Mouse (Mus musculus) lung, postnatal 10 days (tissue): ENCODE measurements around the gene Acad12.
A peak's percentile ranks its signal among the peaks of the same experiment; 100 is the strongest.
"Not testable (repeated sequence)": the region's sequence is repeated elsewhere in the genome, so short reads cannot be mapped to it uniquely, and the experiment has no call there.

ENCODE experiments used
- DNase-seq: peaks from one replicate; pipeline ENCODE4 v3.0.0; 2021

Gene Acad12

GRCm38 (mm10) chr5:121609556-121610135 lies 9.1 kb downstream of the Acad12 start:
- not testable (repeated sequence) for DNase-seq

GRCm38 (mm10) chr5:121606151-121606550 lies 12.6 kb downstream of the Acad12 start:
- peak; percentile 89 for DNase-seq

- not testable (repeated sequence) for DNase-seq
Measured at GRCm38 (mm10) chr5:121603815-121604214, 14.9 kb downstream of the Acad12 start.

- peak; percentile 96 for DNase-seq
Measured at GRCm38 (mm10) chr5:121601547-121602299, 17.0 kb downstream of the Acad12 start.

- peak; percentile 59 for DNase-seq
Measured at GRCm38 (mm10) chr5:121598871-121599610, 19.7 kb downstream of the Acad12 start.

- no peak for DNase-seq
Measured at GRCm38 (mm10) chr5:121597991-121598537, 20.7 kb downstream of the Acad12 start.

GRCm38 (mm10) chr5:121597332-121597731 lies 21.4 kb downstream of the Acad12 start:
- no peak for DNase-seq

GRCm38 (mm10) chr5:121596226-121596625 lies 22.5 kb downstream of the Acad12 start:
- DNase-seq: no peak

- no peak for DNase-seq
Measured at GRCm38 (mm10) chr5:121595758-121596157, 23.0 kb downstream of the Acad12 start.

- no peak for DNase-seq
Measured at GRCm38 (mm10) chr5:121594714-121595313, 23.9 kb downstream of the Acad12 start.

GRCm38 (mm10) chr5:121593451-121594401 lies 25.0 kb downstream of the Acad12 start, which contains the start of gene Aldh2:
TSS of gene Aldh2 (minus strand) at chr5:121593824.
- DNase-seq: peak; percentile 94

GRCm38 (mm10) chr5:121592816-121593407 lies 25.8 kb downstream of the Acad12 start:
- DNase-seq: peak; percentile 40

- peak; percentile 46 for DNase-seq
Measured at GRCm38 (mm10) chr5:121592064-121592815, 26.5 kb downstream of the Acad12 start.

GRCm38 (mm10) chr5:121591417-121592063 lies 27.2 kb downstream of the Acad12 start:
- peak; percentile 54 for DNase-seq

GRCm38 (mm10) chr5:121589928-121590327 lies 28.8 kb downstream of the Acad12 start:
- DNase-seq: no peak

GRCm38 (mm10) chr5:121586400-121587039 lies 32.2 kb downstream of the Acad12 start:
- DNase-seq: peak; percentile 90

- no peak for DNase-seq
Measured at GRCm38 (mm10) chr5:121585699-121586098, 33.0 kb downstream of the Acad12 start.

GRCm38 (mm10) chr5:121585005-121585404 lies 33.7 kb downstream of the Acad12 start:
- DNase-seq: no peak

GRCm38 (mm10) chr5:121583765-121584501 lies 34.8 kb downstream of the Acad12 start:
- peak; percentile 98 for DNase-seq
